8 mouse cellular contexts compared by ENCODE assay signal in the genomic region with DNA sequence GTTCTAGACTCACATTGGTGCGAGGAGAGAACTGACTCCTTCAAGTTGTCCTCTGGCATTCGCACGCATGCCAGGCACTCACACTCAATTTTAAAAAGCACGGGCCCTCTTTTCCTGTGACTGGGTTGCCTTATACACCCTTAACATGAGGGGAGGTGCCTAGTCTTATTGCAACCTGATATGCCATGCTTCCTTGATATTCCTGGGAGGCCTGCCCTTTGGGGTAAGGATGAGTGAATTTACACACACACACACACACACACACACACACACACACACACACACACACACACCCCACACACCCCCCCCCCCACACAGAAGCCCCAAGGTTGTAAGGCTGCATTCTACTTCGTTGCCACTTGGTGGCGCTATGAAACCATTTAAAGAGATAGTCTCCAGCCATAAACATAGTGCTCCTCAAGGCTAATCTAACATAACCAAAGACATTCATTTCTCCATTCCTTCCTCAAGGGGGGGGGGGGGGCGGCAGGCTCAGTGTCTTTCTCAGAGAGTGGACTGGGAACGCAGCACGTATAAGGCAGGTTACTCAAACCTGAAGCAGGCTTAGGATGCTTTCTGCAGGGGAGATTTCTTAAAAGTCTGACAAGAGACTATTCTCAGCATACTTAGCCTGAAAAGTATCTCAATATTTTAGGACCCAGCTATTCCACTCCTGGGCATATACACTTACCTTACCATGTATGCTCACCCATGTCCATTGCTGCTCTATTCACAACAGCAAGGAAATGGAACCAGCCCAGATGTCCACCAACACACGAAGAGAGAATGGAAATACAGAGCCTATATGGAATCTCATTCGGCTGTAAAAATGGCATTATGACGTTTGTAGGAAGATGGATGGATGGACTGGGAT.
A peak's percentile ranks its signal among the peaks of the same experiment; 100 is the strongest.
DNase-seq lines count a peak whose midpoint lies in the region; ATAC-seq and TF ChIP-seq lines count a peak whose summit lies in the region.

No protein-coding gene starts in this region.

- no peak overlapping the region for H3K9ac ChIP-seq in embryonic facial prominence, embryonic 11.5 days (replicated peaks; ENCODE audit: low read length)
- no peak overlapping the region for H3K9ac ChIP-seq in hindbrain, embryonic 13.5 days
- no peak overlapping the region for H3K9ac ChIP-seq in liver, adult 2 months (ENCODE audit: low read depth, low read length)

- no peaks in the 10 kb centered on the region for H3K9me3 ChIP-seq in embryonic facial prominence, embryonic 11.5 days (replicated peaks; ENCODE audit: control insufficient read depth, low read length)
- H3K9me3 ChIP-seq in hindbrain, embryonic 13.5 days = no peaks in the 10 kb centered on the region

- H3K27ac ChIP-seq in embryonic facial prominence, embryonic 11.5 days (replicated peaks; ENCODE audit: low read depth, low read length) = no peak overlapping the region
- H3K27ac ChIP-seq in hindbrain, embryonic 13.5 days = no peak overlapping the region
- no peak overlapping the region for H3K27ac ChIP-seq in liver, adult 2 months (replicated peaks; ENCODE audit: insufficient read depth, low read depth, low read length)

- peaks cover 22% of the 10 kb centered on the region; the same call in 1 of the 2 replicates for H3K79me2 ChIP-seq in liver, adult 2 months (ENCODE audit: control insufficient read depth, insufficient read depth, low read length)

- no peak overlapping the region for H3K4me2 ChIP-seq in embryonic facial prominence, embryonic 11.5 days (ENCODE audit: low read depth, low read length)
- H3K4me2 ChIP-seq in hindbrain, embryonic 13.5 days = no peak overlapping the region

- H3K27me3 ChIP-seq in embryonic facial prominence, embryonic 11.5 days (ENCODE audit: control insufficient read depth, insufficient read depth, low read length) = no peaks in the 10 kb centered on the region
- no peaks in the 10 kb centered on the region for H3K27me3 ChIP-seq in hindbrain, embryonic 13.5 days
- no peaks in the 10 kb centered on the region for H3K27me3 ChIP-seq in liver, adult 2 months (ENCODE audit: control insufficient read depth, insufficient read depth, low read length)

- TF ChIP-seq POLR2A in liver, adult 2 months (IDR thresholded peaks at IDR 0.05; ENCODE audit: extremely low read depth, insufficient read depth, low read length) = no peak

- H3K36me3 ChIP-seq in embryonic facial prominence, embryonic 11.5 days (replicated peaks; ENCODE audit: control insufficient read depth, insufficient read depth, low read depth, low read length) = no peaks in the 10 kb centered on the region
- no peaks in the 10 kb centered on the region for H3K36me3 ChIP-seq in hindbrain, embryonic 13.5 days
- H3K36me3 ChIP-seq in liver, adult 2 months (ENCODE audit: control insufficient read depth, insufficient read depth, low read length) = no peaks in the 10 kb centered on the region

- peak; percentile 49 for ATAC-seq in embryonic facial prominence, embryonic 11.5 days (replicated peaks; ENCODE audit: insufficient number of reproducible peaks, low FRiP score, low TSS enrichment, low read depth)
- peak; percentile 76 for ATAC-seq in hindbrain, embryonic 13.5 days (ENCODE audit: low FRiP score)

- 40% methylated on average over 12 of the region's 12 CpGs for WGBS in embryonic facial prominence, embryonic 11.5 days
- WGBS in hindbrain, embryonic 13.5 days = 40% methylated on average over 12 of the region's 12 CpGs
- 49% methylated on average over 12 of the region's 12 CpGs for WGBS in liver, adult 2 months

- no peak overlapping the region for H3K4me3 ChIP-seq in embryonic facial prominence, embryonic 11.5 days (ENCODE audit: low read depth, low read length)
- H3K4me3 ChIP-seq in hindbrain, embryonic 13.5 days = no peak overlapping the region
- no peak overlapping the region for H3K4me3 ChIP-seq in liver, adult 2 months (ENCODE audit: insufficient read depth, low read depth, low read length)

- DNase-seq in right cerebral cortex, adult 18-20 months = peak; percentile 46
- DNase-seq in right cerebral cortex, postnatal 36 days (ENCODE audit: low spot score in 2 of 2) = no peak
- DNase-seq in T-cell, adult 2 months (ENCODE audit: low spot score) = peak; percentile 55
- DNase-seq in embryonic facial prominence, embryonic 11.5 days (ENCODE audit: low spot score) = peak; percentile 76
- no peak for DNase-seq in liver, adult 2 months (ENCODE audit: extremely low read depth, low read depth, low spot score)
- DNase-seq in neural tube, embryonic 10.5 days (ENCODE audit: extremely low spot score, low spot score) = peak; percentile 66
- no peak for DNase-seq in frontal cortex, postnatal 10 days (ENCODE audit: low spot score in 2 of 2)

- H3K4me1 ChIP-seq in embryonic facial prominence, embryonic 11.5 days (ENCODE audit: control insufficient read depth, insufficient read depth, low read length) = no peaks in the 10 kb centered on the region
- no peaks in the 10 kb centered on the region for H3K4me1 ChIP-seq in hindbrain, embryonic 13.5 days (replicated peaks)
- peaks cover 6% of the 10 kb centered on the region for H3K4me1 ChIP-seq in liver, adult 2 months (ENCODE audit: control insufficient read depth, insufficient read depth, low read length)

- peak; percentile 55 for TF ChIP-seq CTCF in liver, adult 2 months (IDR thresholded peaks at IDR 0.05; ENCODE audit: low read depth, low read length)

Comparison
In these comparisons a context has a peak if more than half of its experiments do, and no peak if none do; other contexts are left out.
1. DNase-seq: peak in right cerebral cortex, adult 18-20 months (single experiment), T-cell, adult 2 months (single experiment), embryonic facial prominence, embryonic 11.5 days (single experiment) and neural tube, embryonic 10.5 days (single experiment); none in right cerebral cortex, postnatal 36 days (0 of 2), liver, adult 2 months (single experiment) and frontal cortex, postnatal 10 days (0 of 2).